Mouse (Mus musculus) ES-Bruce4 (cell line): ENCODE data around the gene Mast1. TPM values are rescaled to one million over a fixed set of nuclear protein-coding genes. Genes with fewer than 3 reads are reported as not detected.

Source experiments
- H3K27ac ChIP-seq: 2 replicates; pipeline ENCODE4 v1.5.1; 2012; ENCODE audit warnings: low read length, inconsistent platforms; ENCODE audit not compliant: insufficient read depth
- H3K27me3 ChIP-seq: 2 replicates; pipeline ENCODE4 v1.6.1; 2012; ENCODE audit warnings: mild to moderate bottlenecking, low read length, inconsistent platforms; ENCODE audit not compliant: control insufficient read depth, poor library complexity, insufficient read depth, severe bottlenecking
- H3K36me3 ChIP-seq: 2 replicates; pipeline ENCODE4 v1.6.1; 2012; ENCODE audit warnings: inconsistent platforms, mild to moderate bottlenecking, low read length, moderate library complexity; ENCODE audit not compliant: control insufficient read depth, poor library complexity, insufficient read depth, severe bottlenecking
- H3K4me1 ChIP-seq: one replicate; pipeline ENCODE4 v1.8.1; 2011; ENCODE audit warnings: low read length; ENCODE audit not compliant: control insufficient read depth, insufficient read depth
- H3K4me3 ChIP-seq: 2 replicates; pipeline ENCODE4 v1.5.1; 2011; ENCODE audit warnings: low read depth, mild to moderate bottlenecking, low read length
- H3K9ac ChIP-seq: 2 replicates; pipeline ENCODE4 v1.6.1; 2012; ENCODE audit warnings: low read depth, mild to moderate bottlenecking, inconsistent platforms; ENCODE audit not compliant: poor library complexity, severe bottlenecking
- H3K9me3 ChIP-seq: replicated peaks from 2 replicates; pipeline ENCODE4 v1.6.1; 2012; ENCODE audit warnings: mild to moderate bottlenecking, low read length, inconsistent platforms; ENCODE audit not compliant: control insufficient read depth, poor library complexity, insufficient read depth, severe bottlenecking
- CTCF ChIP-seq: IDR thresholded peaks from one replicate; pipeline ENCODE4 v1.8.1; 2011; ENCODE audit warnings: low read depth, low read length
- EP300 ChIP-seq: IDR thresholded peaks from 2 replicates; pipeline ENCODE4 v1.6.1; 2011; ENCODE audit warnings: low read depth, low read length; ENCODE audit not compliant: insufficient read depth
- POLR2A ChIP-seq: IDR thresholded peaks from one replicate; pipeline ENCODE4 v1.8.1; 2011; ENCODE audit warnings: low read length; ENCODE audit not compliant: insufficient read depth
- polyA plus RNA-seq: library from polyadenylated mRNA; stranded (reverse); fragments of >200 nt; gene quantifications from 2 replicates; pipeline ENCODE4 v1.2.4, GENCODE M21; 2011; ENCODE audit warnings: low read depth; ENCODE audit not compliant: missing spikeins, insufficient read depth, insufficient read length

The Mast1 gene
- polyA plus RNA-seq, 1 experiment, result 1.5 TPM

GRCm38 (mm10) chr8:84895963-84896362, 41.2 kb downstream of the Mast1 start:
- TF ChIP-seq CTCF (no peak), POLR2A (no peak), EP300 (no peak)
- Histone ChIP-seq H3K9ac (no peak overlapping the region), H3K4me1 (no peaks in the 10 kb centered on the region), H3K4me3 (no peak overlapping the region), H3K27me3 (no peaks in the 10 kb centered on the region), H3K27ac (no peak overlapping the region), H3K36me3 (peaks cover 10% of the 10 kb centered on the region), H3K9me3 (no peaks in the 10 kb centered on the region)

DNA sequence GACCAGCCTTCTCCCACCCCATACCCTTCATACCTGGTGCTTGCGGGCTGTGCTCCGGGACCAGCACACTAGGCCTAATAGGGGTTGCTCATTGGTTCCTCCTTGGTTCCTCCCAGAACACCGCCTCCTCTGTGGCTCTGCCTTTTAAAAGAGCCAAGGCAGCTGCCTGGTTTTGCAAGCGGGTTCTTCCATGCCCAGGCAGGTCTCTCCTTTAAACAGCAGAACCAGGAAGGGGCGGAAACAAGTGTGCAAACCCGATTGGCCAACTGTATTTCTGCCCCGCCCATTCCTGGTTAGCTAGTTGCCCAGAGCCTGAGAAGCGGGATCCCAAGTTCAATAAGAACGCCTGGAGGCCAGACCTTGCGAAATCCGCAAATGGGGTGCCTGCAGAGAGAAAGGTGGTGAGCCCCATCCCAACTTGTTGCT, 43.4 kb downstream of the Mast1 start, which contains the start of gene Gcdh:
Gcdh (minus strand) TSS at position 213 of the 426 bp plus-strand sequence.
- H3K27me3 ChIP-seq, result no peaks in the 10 kb centered on the region
- TF ChIP-seq EP300 (no peak), POLR2A (peak; percentile 63)
- H3K9ac ChIP-seq, result peak within 1 kb of the TSS; percentile 76
- no peaks in the 10 kb centered on the region for H3K9me3 ChIP-seq
- peaks cover 24% of the 10 kb centered on the region for H3K36me3 ChIP-seq
- H3K27ac ChIP-seq, result peak within 1 kb of the TSS; percentile 62
- peak within 1 kb of the TSS; percentile 77 for H3K4me3 ChIP-seq
- no peaks in the 10 kb centered on the region for H3K4me1 ChIP-seq

DNA sequence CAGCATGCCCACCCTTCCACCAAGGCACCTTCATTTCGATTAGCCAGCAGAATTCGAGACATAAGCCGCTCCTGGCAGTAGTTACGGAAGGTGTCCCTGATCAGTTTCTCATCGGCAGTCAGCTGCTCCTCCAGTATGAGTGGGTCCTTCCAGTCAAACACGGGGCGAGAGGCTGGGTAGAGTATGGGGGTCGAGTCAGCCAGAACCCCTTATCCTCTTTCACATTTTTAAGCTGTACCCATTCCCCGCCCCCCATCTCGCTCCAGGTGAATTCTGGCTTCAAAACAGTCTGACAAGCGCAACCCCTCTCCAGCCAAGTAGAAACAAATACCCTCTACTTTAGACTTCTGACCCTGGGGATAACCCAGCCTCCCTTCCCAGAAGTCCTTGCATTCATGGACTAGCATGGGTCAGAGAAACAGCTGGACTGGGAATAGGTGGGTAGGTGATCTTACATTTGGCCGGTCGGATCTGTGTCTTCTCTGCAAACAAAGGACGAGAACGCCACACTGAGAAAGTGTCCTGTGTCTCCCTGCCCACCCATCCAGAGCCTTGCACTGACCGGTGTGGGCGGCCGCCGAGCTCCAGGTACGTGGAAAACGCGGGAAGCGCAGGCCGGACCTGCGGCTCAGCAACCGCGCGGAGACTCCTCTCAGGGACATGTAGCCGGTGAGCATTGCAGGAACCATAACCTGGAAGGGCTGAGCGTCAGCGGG, 44.0 kb downstream of the Mast1 start:
- H3K27ac ChIP-seq, result peak overlapping the region; percentile 62

GRCm38 (mm10) chr8:84889141-84889540, 48.0 kb downstream of the Mast1 start:
- peaks cover 67% of the 10 kb centered on the region for H3K36me3 ChIP-seq
- H3K9me3 ChIP-seq, result no peaks in the 10 kb centered on the region
- TF ChIP-seq POLR2A, result no peak
- TF ChIP-seq CTCF, result no peak
- TF ChIP-seq EP300, result no peak
- no peak overlapping the region for H3K27ac ChIP-seq
- no peak overlapping the region for H3K4me3 ChIP-seq
- no peaks in the 10 kb centered on the region for H3K27me3 ChIP-seq
- no peak overlapping the region for H3K9ac ChIP-seq
- no peaks in the 10 kb centered on the region for H3K4me1 ChIP-seq

More for the DNA sequence above, 44.0 kb downstream of the Mast1 start:
- Histone ChIP-seq H3K27me3 (no peaks in the 10 kb centered on the region), H3K9ac (peak overlapping the region; percentile 76), H3K4me1 (no peaks in the 10 kb centered on the region), H3K4me3 (peak overlapping the region; percentile 77), H3K36me3 (peaks cover 30% of the 10 kb centered on the region), H3K9me3 (no peaks in the 10 kb centered on the region)
- TF ChIP-seq CTCF (no peak), POLR2A (no peak), EP300 (no peak)

GRCm38 (mm10) chr8:84888280-84888679, 48.9 kb downstream of the Mast1 start:
- Histone ChIP-seq H3K36me3 (peaks cover 74% of the 10 kb centered on the region), H3K27me3 (no peaks in the 10 kb centered on the region), H3K4me3 (no peak overlapping the region), H3K27ac (no peak overlapping the region), H3K9ac (no peak overlapping the region), H3K4me1 (no peaks in the 10 kb centered on the region), H3K9me3 (no peaks in the 10 kb centered on the region)
- TF ChIP-seq EP300 (no peak), POLR2A (no peak), CTCF (no peak)

GRCm38 (mm10) chr8:84884728-84885127, 52.4 kb downstream of the Mast1 start:
- H3K36me3 ChIP-seq, result peaks cover 65% of the 10 kb centered on the region
- H3K27me3 ChIP-seq, result no peaks in the 10 kb centered on the region
- no peak overlapping the region for H3K27ac ChIP-seq
- H3K9me3 ChIP-seq, result no peaks in the 10 kb centered on the region
- no peaks in the 10 kb centered on the region for H3K4me1 ChIP-seq
- H3K9ac ChIP-seq, result no peak overlapping the region
- no peak for TF ChIP-seq POLR2A
- TF ChIP-seq CTCF, result no peak
- TF ChIP-seq EP300, result no peak
- no peak overlapping the region for H3K4me3 ChIP-seq
